Mouse (Mus musculus) heart, embryonic 13.5 days (tissue): ENCODE data around the gene Med13l. TPM values are rescaled to one million over a fixed set of nuclear protein-coding genes. Genes with fewer than 3 reads are reported as not detected.

Source experiments
- ATAC-seq: fragments of 200-750 bp; cut with Nextera tagmentation; 2 replicates; pipeline ENCODE4 v1.8.0; 2017; ENCODE audit warnings: moderate TSS enrichment; ENCODE audit not compliant: insufficient number of reproducible peaks, low FRiP score, low TSS enrichment; ENCODE audit errors: extremely low read depth
- H3K27ac ChIP-seq: fragments of 300-500 bp; sonication (generic); replicated peaks from 2 replicates; pipeline ENCODE4 v1.5.1; 2015; ENCODE audit warnings: moderate library complexity, mild to moderate bottlenecking, inconsistent platforms
- H3K27me3 ChIP-seq: fragments of 300-500 bp; sonication (generic); replicated peaks from 2 replicates; pipeline ENCODE4 v1.6.1; 2015; ENCODE audit warnings: mild to moderate bottlenecking, inconsistent platforms
- H3K36me3 ChIP-seq: fragments of 300-500 bp; sonication (generic); 2 replicates; pipeline ENCODE4 v1.6.1; 2015; ENCODE audit warnings: mild to moderate bottlenecking, inconsistent platforms
- H3K4me1 ChIP-seq: fragments of 300-500 bp; sonication (generic); 2 replicates; pipeline ENCODE4 v1.6.1; 2015; ENCODE audit warnings: inconsistent platforms
- H3K4me2 ChIP-seq: fragments of 300-500 bp; sonication (generic); 2 replicates; pipeline ENCODE4 v1.6.1; 2015; ENCODE audit warnings: inconsistent platforms, mild to moderate bottlenecking, moderate library complexity
- H3K4me3 ChIP-seq: fragments of 300-500 bp; sonication (generic); 2 replicates; pipeline ENCODE4 v1.5.1; 2015; ENCODE audit warnings: moderate library complexity, mild to moderate bottlenecking, inconsistent platforms
- H3K9ac ChIP-seq: fragments of 300-500 bp; sonication (generic); 2 replicates; pipeline ENCODE4 v1.6.1; 2015; ENCODE audit warnings: inconsistent platforms, mild to moderate bottlenecking, moderate library complexity
- H3K9me3 ChIP-seq: fragments of 300-500 bp; sonication (generic); 2 replicates; pipeline ENCODE4 v1.6.1; 2016; ENCODE audit warnings: inconsistent platforms
- WGBS: fragments of 180-500 bp; shearing (Covaris S2); methylation state at CpG from one replicate; pipeline ENCODE4 v1.1.7; 2015; ENCODE audit warnings: mixed read lengths; 5-methylcytosine and 5-hydroxymethylcytosine counted together
- polyA plus RNA-seq: library from polyadenylated mRNA; unstranded; fragments of >200 nt; fragmentation: Nextera tagmentation; extraction: Ambion mirVana; gene quantifications from 2 replicates; pipeline ENCODE4 v1.2.1, GENCODE M21; 2015

Med13l gene
- polyA plus RNA-seq, 1 experiment from 2014 or later = 6.3 TPM

GRCm38 (mm10) chr5:118525634-118526033, 34.8 kb upstream of the Med13l start:
- Histone ChIP-seq H3K4me2 (no peak overlapping the region), H3K4me3 (no peak overlapping the region), H3K4me1 (peaks cover 5% of the 10 kb centered on the region; the same call in 1 of the 2 replicates), H3K27me3 (0 out of 2 replicates have a peak, but pooled peaks cover 21% of the 10 kb centered on the region), H3K9me3 (no peaks in the 10 kb centered on the region), H3K27ac (no peak overlapping the region), H3K9ac (no peak overlapping the region), H3K36me3 (no peaks in the 10 kb centered on the region)
- no peak for ATAC-seq
- WGBS = 78% methylated on average over 6 of the region's 6 CpGs

GRCm38 (mm10) chr5:118526504-118526903, 34.0 kb upstream of the Med13l start:
- no peak overlapping the region for H3K27ac ChIP-seq
- no peaks in the 10 kb centered on the region for H3K36me3 ChIP-seq
- WGBS = 68% methylated on average over 13 of the region's 13 CpGs
- H3K9ac ChIP-seq = no peak overlapping the region
- peaks cover 5% of the 10 kb centered on the region; the same call in 1 of the 2 replicates for H3K4me1 ChIP-seq
- H3K4me3 ChIP-seq = no peak overlapping the region
- no peaks in the 10 kb centered on the region for H3K9me3 ChIP-seq
- H3K27me3 ChIP-seq = peaks cover 25% of the 10 kb centered on the region; the same call in 1 of the 2 replicates
- no peak overlapping the region for H3K4me2 ChIP-seq
- ATAC-seq = no peak

GRCm38 (mm10) chr5:118529241-118529640, 31.2 kb upstream of the Med13l start:
- H3K27ac ChIP-seq = no peak overlapping the region
- WGBS = 32% methylated on average over 7 of the region's 7 CpGs
- no peak overlapping the region for H3K4me2 ChIP-seq
- no peaks in the 10 kb centered on the region for H3K36me3 ChIP-seq
- no peak overlapping the region for H3K4me3 ChIP-seq
- peaks cover 43% of the 10 kb centered on the region for H3K27me3 ChIP-seq
- H3K4me1 ChIP-seq = peaks cover 5% of the 10 kb centered on the region; the same call in 1 of the 2 replicates
- no peaks in the 10 kb centered on the region for H3K9me3 ChIP-seq
- ATAC-seq = no peak
- no peak overlapping the region for H3K9ac ChIP-seq

- WGBS = 15% methylated on average over 13 of the region's 13 CpGs
- H3K4me3 ChIP-seq = no peak overlapping the region
- no peak for ATAC-seq
- no peak overlapping the region for H3K27ac ChIP-seq
- H3K36me3 ChIP-seq = no peaks in the 10 kb centered on the region
- H3K27me3 ChIP-seq = peaks cover 44% of the 10 kb centered on the region
- H3K9ac ChIP-seq = peak overlapping the region; percentile 14; the same call in 1 of the 2 replicates
- H3K9me3 ChIP-seq = no peaks in the 10 kb centered on the region
- no peak overlapping the region; the same call in 1 of the 2 replicates for H3K4me2 ChIP-seq
- H3K4me1 ChIP-seq = peaks cover 10% of the 10 kb centered on the region; the same call in 1 of the 2 replicates
Measured at GRCm38 (mm10) chr5:118532125-118532524, 28.4 kb upstream of the Med13l start.

- H3K27me3 ChIP-seq = peaks cover 44% of the 10 kb centered on the region
- no peak for ATAC-seq
Measured at GRCm38 (mm10) chr5:118532659-118533058, 27.8 kb upstream of the Med13l start.

GRCm38 (mm10) chr5:118534407-118534921, 26.0 kb upstream of the Med13l start:
- Histone ChIP-seq H3K4me3 (no peak overlapping the region), H3K27ac (no peak overlapping the region), H3K27me3 (peaks cover 42% of the 10 kb centered on the region), H3K4me2 (no peak overlapping the region), H3K36me3 (no peaks in the 10 kb centered on the region), H3K9me3 (no peaks in the 10 kb centered on the region), H3K4me1 (peaks cover 6% of the 10 kb centered on the region; the same call in 1 of the 2 replicates), H3K9ac (no peak overlapping the region)
- no peak for ATAC-seq
- 66% methylated on average over 9 of the region's 9 CpGs for WGBS

More at GRCm38 (mm10) chr5:118532659-118533058, 27.8 kb upstream of the Med13l start:
- 41% methylated on average over 14 of the region's 15 CpGs for WGBS
- no peak overlapping the region for H3K9ac ChIP-seq
- peaks cover 10% of the 10 kb centered on the region; the same call in 1 of the 2 replicates for H3K4me1 ChIP-seq
- H3K9me3 ChIP-seq = no peaks in the 10 kb centered on the region
- no peaks in the 10 kb centered on the region for H3K36me3 ChIP-seq
- H3K4me3 ChIP-seq = no peak overlapping the region
- no peak overlapping the region for H3K4me2 ChIP-seq
- no peak overlapping the region for H3K27ac ChIP-seq

- no peaks in the 10 kb centered on the region for H3K36me3 ChIP-seq
- no peak for ATAC-seq
- 44% methylated on average over 8 of the region's 8 CpGs for WGBS
- H3K27ac ChIP-seq = 0 out of 2 replicates have a peak overlapping the region, but pooled peaks have one; percentile 13
- no peaks in the 10 kb centered on the region for H3K9me3 ChIP-seq
- H3K9ac ChIP-seq = no peak overlapping the region
- H3K4me1 ChIP-seq = 0 out of 2 replicates have a peak, but pooled peaks cover 5% of the 10 kb centered on the region
- H3K4me3 ChIP-seq = no peak overlapping the region
- no peak overlapping the region for H3K4me2 ChIP-seq
- peaks cover 37% of the 10 kb centered on the region for H3K27me3 ChIP-seq
Measured at GRCm38 (mm10) chr5:118535130-118535529, 25.3 kb upstream of the Med13l start.

GRCm38 (mm10) chr5:118538487-118538886, 22.0 kb upstream of the Med13l start:
- Histone ChIP-seq H3K4me1 (0 out of 2 replicates have a peak, but pooled peaks cover 5% of the 10 kb centered on the region), H3K4me2 (no peak overlapping the region), H3K27me3 (peaks cover 14% of the 10 kb centered on the region), H3K4me3 (no peak overlapping the region), H3K36me3 (no peaks in the 10 kb centered on the region), H3K27ac (no peak overlapping the region), H3K9me3 (peaks cover 5% of the 10 kb centered on the region; the same call in 1 of the 2 replicates), H3K9ac (no peak overlapping the region)
- no peak for ATAC-seq
- 52% methylated on average over 5 of the region's 5 CpGs for WGBS

GRCm38 (mm10) chr5:118543816-118544215, 16.7 kb upstream of the Med13l start:
- H3K4me2 ChIP-seq = no peak overlapping the region
- no peak overlapping the region for H3K9ac ChIP-seq
- WGBS = 73% methylated on average over 2 of the region's 2 CpGs
- H3K36me3 ChIP-seq = no peaks in the 10 kb centered on the region
- H3K27ac ChIP-seq = no peak overlapping the region
- ATAC-seq = no peak
- H3K9me3 ChIP-seq = peaks cover 5% of the 10 kb centered on the region; the same call in 1 of the 2 replicates
- H3K4me1 ChIP-seq = no peaks in the 10 kb centered on the region
- no peaks in the 10 kb centered on the region for H3K27me3 ChIP-seq
- H3K4me3 ChIP-seq = no peak overlapping the region

GRCm38 (mm10) chr5:118550493-118550892, 10.0 kb upstream of the Med13l start:
- no peak overlapping the region for H3K4me2 ChIP-seq
- 52% methylated on average over 5 of the region's 5 CpGs for WGBS
- 0 out of 2 replicates have a peak, but pooled peaks cover 5% of the 10 kb centered on the region for H3K9me3 ChIP-seq
- no peak overlapping the region for H3K27ac ChIP-seq
- no peak for ATAC-seq
- H3K4me1 ChIP-seq = no peaks in the 10 kb centered on the region
- H3K27me3 ChIP-seq = no peaks in the 10 kb centered on the region
- no peak overlapping the region for H3K9ac ChIP-seq
- no peaks in the 10 kb centered on the region for H3K36me3 ChIP-seq
- no peak overlapping the region for H3K4me3 ChIP-seq

GRCm38 (mm10) chr5:118553290-118553689, 7.2 kb upstream of the Med13l start:
- no peak overlapping the region for H3K4me2 ChIP-seq
- H3K27ac ChIP-seq = no peak overlapping the region
- H3K36me3 ChIP-seq = no peaks in the 10 kb centered on the region
- ATAC-seq = no peak
- H3K27me3 ChIP-seq = no peaks in the 10 kb centered on the region; the same call in 1 of the 2 replicates
- H3K4me1 ChIP-seq = peaks cover 9% of the 10 kb centered on the region
- H3K9me3 ChIP-seq = 0 out of 2 replicates have a peak, but pooled peaks cover 5% of the 10 kb centered on the region
- no peak overlapping the region for H3K4me3 ChIP-seq
- H3K9ac ChIP-seq = no peak overlapping the region

- H3K27me3 ChIP-seq = no peaks in the 10 kb centered on the region; the same call in none of the 2 replicates
- H3K4me3 ChIP-seq = no peak overlapping the region
- no peak overlapping the region for H3K27ac ChIP-seq
- no peaks in the 10 kb centered on the region for H3K36me3 ChIP-seq
- H3K4me1 ChIP-seq = peaks cover 14% of the 10 kb centered on the region
- 0 out of 2 replicates have a peak, but pooled peaks cover 5% of the 10 kb centered on the region for H3K9me3 ChIP-seq
- WGBS = 87% methylated on average over 4 of the region's 4 CpGs
- H3K9ac ChIP-seq = no peak overlapping the region
- no peak for ATAC-seq
- H3K4me2 ChIP-seq = no peak overlapping the region
Measured at GRCm38 (mm10) chr5:118555305-118555704, 5.2 kb upstream of the Med13l start.
